Mouse (Mus musculus): ENCODE data around the gene Krtcap2.
A peak's percentile ranks its signal among the peaks of the same experiment; 100 is the strongest.
"Not testable (repeated sequence)": the region's sequence is repeated elsewhere in the genome, so short reads cannot be mapped to it uniquely, and the experiment has no call there.

Gene Krtcap2

DNA sequence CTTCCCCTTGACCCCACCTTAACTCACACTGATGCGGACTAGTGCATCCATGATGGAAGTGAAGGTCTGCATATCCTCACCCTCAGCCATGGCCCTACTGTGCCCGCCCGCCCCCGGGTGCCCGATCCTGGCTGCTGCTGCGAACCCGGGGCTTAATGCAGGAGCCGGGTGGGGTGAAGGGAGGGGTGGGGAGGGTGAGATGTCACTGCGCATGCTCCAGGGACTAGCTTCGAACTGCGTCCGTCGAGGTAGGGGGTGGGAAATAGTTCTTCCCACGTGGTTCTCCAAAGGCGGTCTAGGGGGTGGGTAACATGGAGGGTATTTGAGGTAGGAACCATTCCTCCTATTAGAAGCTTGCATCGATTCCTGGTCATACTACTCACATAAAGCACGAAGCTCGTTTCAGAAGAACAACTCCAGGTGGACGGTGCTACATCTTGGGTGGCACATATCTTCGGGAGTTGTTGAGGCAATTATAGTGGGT, at the start of gene Krtcap2:
Gene Krtcap2 (plus strand): TSS at position 279 of the 484 bp plus-strand sequence.
- peak; percentile 44 for DNase-seq (ENCODE audit: low spot score)

DNA sequence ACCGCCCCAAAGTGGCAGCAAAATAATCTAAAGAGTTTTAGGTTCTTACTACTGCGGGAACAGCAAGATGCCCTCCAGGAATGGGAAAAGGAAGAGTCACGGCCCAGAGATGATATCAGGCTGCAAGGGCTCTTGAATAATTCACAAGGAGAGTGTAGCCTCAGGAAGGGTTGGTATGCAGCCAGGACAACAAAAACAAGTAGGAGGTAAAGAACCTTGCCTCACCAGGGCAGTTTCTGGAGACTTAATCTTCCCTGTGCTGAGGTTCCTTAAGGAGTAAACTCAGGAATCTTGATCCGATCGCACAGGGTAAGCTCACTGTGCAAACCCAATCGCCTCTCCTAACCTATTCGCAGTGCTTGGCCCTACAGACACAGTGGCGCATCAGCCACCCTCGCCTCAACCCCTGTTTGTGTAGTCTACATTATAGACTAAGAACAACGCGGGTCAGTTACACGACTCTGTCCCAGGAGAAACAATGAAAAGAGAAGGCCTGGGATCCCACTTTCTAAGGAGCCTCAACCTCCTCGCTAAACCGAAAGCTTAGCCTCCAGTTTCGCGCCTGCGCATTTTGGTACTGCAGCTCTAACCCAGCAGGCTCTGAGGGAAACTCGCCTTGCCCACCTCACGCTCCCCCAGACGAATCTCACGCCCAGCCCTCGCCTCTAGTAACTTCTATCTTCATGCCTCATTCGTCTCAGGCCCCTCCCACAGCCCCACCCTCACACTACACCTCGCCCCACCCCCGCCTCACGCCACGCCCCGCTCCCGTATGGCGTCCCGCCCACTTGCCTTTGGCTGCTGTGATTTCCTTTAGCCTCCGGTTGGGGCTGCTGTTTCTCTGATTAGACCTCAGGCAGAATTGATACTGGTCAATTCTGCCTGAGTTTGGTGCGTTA, 49.5 kb upstream of the Krtcap2 start:
- peak; percentile 89 for DNase-seq (ENCODE audit: low spot score)

GRCm38 (mm10) chr3:89199839-89200238, 45.9 kb upstream of the Krtcap2 start:
- no peak for DNase-seq (ENCODE audit: low spot score)

- peak; percentile 74 for DNase-seq (ENCODE audit: low spot score)
These were observed 43.3 kb upstream of the Krtcap2 start, which contains the start of gene Gba for GRCm38 (mm10) chr3:89202253-89203141. Gene Gba, plus strand, starts transcription at chr3:89202928.

GRCm38 (mm10) chr3:89203142-89203514, 42.6 kb upstream of the Krtcap2 start:
- DNase-seq (ENCODE audit: low spot score), result no peak

GRCm38 (mm10) chr3:89206079-89206478, 39.7 kb upstream of the Krtcap2 start:
- no peak for DNase-seq (ENCODE audit: low spot score)

DNA sequence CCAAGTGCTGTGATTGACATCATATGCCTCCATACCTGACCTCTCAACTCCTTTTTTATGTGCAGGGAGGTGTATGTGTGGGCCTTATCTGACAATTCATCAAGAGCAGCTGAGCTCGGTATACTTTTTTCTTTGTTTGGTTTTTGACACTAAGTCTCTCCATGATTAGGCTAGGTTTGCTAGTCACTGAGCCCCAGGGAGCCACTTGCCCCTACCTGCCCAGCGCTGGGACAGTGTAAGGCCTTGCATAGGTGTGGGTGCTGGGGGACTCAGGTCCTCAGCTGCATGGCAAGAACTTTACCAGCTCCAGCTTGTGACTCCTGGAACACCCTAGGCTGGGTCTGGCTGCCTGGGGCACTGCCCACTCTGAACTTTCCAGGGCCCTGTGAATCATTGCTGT, 39.1 kb upstream of the Krtcap2 start:
- DNase-seq (ENCODE audit: low spot score), result no peak

- no peak for DNase-seq (ENCODE audit: low spot score)
These were observed 37.6 kb upstream of the Krtcap2 start for GRCm38 (mm10) chr3:89208075-89208657.

GRCm38 (mm10) chr3:89208736-89209135, 37.0 kb upstream of the Krtcap2 start:
- DNase-seq (ENCODE audit: low spot score), result no peak

DNA sequence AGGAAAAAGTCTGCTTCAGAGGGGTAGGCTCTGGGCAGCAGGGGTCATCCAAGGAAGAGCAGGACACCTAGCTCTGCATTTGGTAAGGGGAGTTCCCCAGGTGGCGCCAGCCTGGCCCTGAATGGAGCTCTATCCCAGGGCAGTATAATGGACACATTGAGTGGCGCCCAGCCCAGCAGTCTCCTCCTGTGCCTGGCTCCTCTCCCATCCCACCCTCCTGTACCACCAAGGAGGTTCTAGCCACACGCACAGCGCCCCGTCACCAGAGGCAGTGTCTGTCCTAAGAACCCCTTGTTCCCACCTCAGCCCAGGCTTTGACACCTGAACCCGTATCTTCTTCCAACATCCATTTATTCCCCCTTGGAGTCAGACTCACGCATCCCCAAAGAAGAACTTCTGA, 36.0 kb upstream of the Krtcap2 start:
- DNase-seq (ENCODE audit: low spot score), result no peak

- DNase-seq (ENCODE audit: low spot score), result no peak
These were observed 35.6 kb upstream of the Krtcap2 start for GRCm38 (mm10) chr3:89210162-89210561.

- no peak for DNase-seq (ENCODE audit: low spot score)
These were observed 35.0 kb upstream of the Krtcap2 start for GRCm38 (mm10) chr3:89210731-89211130.

DNA sequence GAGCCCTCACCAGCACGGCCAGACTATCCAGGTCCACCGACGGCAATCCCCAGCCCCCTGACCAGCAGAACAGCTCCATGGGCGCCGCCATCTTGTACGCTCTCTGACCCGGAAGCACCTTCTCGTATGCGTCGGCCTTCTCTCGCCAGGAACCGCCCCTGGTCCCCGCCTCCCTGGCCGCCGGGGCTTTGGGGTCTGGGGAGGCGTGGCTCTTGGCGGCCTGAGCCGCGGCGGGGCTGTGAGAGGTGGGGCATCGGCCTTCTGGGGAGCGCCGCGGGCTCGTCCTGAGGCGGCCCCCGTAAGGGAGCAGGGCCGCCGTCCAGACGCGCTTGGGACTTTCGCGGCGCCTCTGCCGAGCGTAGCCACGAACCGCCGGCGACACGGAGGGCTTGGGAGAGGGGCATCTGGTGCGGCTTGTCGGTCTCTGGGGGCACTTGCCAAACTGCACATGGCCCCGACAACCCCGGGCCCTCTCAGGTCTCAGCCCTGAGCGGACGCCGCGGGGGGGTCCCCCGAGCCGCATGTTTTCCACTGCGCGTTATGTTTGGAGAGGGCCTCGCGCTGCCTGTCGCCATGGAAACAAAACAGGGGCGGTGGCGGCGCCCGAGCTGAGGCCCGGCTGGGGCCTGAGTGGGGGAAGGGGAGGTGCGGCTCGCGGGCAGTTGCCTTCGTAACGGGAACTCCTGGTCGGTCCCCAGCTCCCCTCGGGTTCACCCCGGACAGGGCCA, 31.8 kb upstream of the Krtcap2 start:
- peak; percentile 95 for DNase-seq (ENCODE audit: low spot score)

GRCm38 (mm10) chr3:89214681-89215411, 30.9 kb upstream of the Krtcap2 start, which contains the start of gene Thbs3:
Gene Thbs3, plus strand, starts transcription at chr3:89215180.
- no peak for DNase-seq (ENCODE audit: low spot score)

DNA sequence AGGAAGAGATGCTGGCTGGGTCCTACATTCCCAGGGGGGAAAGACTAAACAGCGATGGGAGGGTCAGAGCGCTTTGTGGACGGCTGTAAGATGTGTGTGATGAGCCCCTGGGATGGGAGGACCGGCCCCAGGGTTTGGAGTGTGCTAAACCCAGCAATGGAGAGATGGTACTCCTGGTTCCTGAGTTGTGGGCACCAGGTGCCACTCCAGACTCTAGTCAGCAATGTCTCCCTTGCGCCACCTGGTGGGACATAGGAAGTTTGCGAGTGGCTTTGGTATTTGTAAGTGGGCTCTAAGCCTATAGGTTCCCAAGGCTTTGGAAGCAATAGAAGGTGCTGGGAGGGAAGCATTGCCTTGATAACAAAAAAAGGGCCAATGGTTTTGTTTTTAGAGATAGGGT, 29.9 kb upstream of the Krtcap2 start:
- peak; percentile 67 for DNase-seq (ENCODE audit: low spot score)

DNA sequence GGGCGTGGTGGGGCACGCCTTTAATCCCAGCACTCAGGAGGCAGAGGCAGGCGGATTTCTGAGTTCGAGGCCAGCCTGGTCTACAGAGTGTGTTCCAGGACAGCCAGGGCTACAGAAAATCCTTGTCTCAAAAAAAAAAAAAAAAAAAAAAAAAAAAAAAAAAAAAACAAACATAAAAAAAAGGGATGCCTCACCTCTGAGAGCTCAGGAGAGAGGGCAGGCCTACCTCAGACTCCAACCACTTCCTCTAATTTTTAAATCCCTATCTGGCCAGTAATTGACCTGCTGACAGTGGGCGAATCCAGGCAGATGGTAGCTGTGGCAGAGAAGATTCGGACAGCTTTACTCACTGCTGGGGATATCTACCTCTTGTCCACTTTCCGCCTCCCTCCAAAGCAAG, 29.4 kb upstream of the Krtcap2 start:
- not testable (repeated sequence) for DNase-seq (ENCODE audit: low spot score)

- no peak for DNase-seq (ENCODE audit: low spot score)
These were observed 27.5 kb upstream of the Krtcap2 start for GRCm38 (mm10) chr3:89218271-89218670.

DNA sequence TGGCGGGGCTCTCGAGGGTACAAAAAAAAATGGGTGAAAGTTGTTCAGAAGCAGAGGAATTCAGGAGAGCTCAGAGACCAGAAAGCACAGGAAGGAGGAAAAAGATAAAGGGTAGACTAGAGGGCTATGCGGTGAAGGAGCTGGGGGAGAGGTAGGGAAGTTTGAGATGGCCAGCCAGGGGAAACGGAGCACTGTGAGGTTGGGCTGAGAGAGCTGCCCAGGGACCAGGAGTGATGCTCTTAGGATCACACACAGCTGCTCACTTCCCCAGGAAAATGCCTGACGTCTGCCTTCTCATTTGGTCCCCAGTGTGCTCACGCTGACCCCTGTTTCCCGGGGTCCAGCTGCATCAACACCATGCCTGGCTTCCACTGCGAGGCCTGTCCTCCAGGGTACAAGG, 26.2 kb upstream of the Krtcap2 start:
- no peak for DNase-seq (ENCODE audit: low spot score)

DNA sequence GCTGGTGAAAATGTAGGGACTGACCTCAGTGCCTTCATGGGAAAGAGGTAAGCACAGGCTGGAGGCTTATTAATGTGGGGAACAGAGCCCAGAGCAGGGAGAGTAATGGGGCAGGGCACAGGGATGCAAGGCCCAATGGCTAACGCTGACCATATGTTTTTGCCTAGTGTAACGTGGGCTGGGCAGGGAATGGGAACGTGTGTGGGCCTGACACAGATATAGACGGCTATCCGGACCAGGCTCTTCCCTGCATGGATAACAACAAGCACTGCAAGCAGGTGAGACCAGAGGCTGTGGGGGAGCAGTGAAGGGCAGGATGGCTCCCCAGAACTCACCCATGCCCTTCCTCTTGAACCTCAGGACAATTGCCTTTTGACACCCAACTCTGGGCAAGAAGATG, 24.6 kb upstream of the Krtcap2 start:
- no peak for DNase-seq (ENCODE audit: low spot score)

DNA sequence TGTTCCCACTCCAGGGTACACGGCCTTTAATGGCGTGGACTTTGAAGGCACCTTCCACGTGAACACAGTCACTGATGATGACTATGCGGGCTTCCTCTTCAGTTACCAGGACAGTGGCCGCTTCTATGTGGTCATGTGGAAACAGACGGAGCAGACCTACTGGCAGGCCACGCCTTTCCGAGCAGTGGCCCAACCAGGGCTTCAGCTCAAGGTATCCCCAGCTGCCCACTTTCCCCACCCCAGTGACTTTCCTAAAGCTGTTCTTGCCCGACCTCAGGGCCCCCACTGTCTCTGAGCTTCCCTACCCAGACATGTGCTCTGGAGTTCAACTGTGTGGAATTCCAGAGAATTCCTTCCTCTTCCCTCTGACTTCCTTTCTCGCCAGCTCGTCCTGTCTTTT, 21.0 kb upstream of the Krtcap2 start:
- DNase-seq (ENCODE audit: low spot score), result no peak

- DNase-seq (ENCODE audit: low spot score), result no peak
These were observed 20.4 kb upstream of the Krtcap2 start for GRCm38 (mm10) chr3:89225321-89225815.

All from testis, postnatal 14 days (tissue).